Mouse (Mus musculus): ENCODE measurements around the gene Prss53. TPM values are rescaled to one million over a fixed set of nuclear protein-coding genes. Genes with fewer than 3 reads are reported as not detected.

The Prss53 gene
- polyA plus RNA-seq, 1 experiment from 2014 or later, result 2.4 TPM

GRCm38 (mm10) chr7:127926846-127927245 lies 36.1 kb upstream of the Prss53 start:
- Histone ChIP-seq H3K9ac (ENCODE audit: low read depth, low read length) (no peak overlapping the region), H3K27me3 (replicated peaks; ENCODE audit: control insufficient read depth, insufficient read depth, low read length) (no peaks in the 10 kb centered on the region), H3K4me1 (replicated peaks; ENCODE audit: control insufficient read depth, insufficient read depth, low read length) (peaks cover 12% of the 10 kb centered on the region; the same call in 1 of the 2 replicates), H3K4me3 (ENCODE audit: low read depth, low read length) (no peak overlapping the region), H3K36me3 (ENCODE audit: control insufficient read depth, insufficient read depth) (peaks cover 10% of the 10 kb centered on the region; the same call in 1 of the 2 replicates), H3K9me3 (ENCODE audit: control insufficient read depth) (no peaks in the 10 kb centered on the region), H3K4me2 (replicated peaks; ENCODE audit: low read depth) (peak overlapping the region; percentile 68), H3K27ac (ENCODE audit: low read depth, low read length) (peak overlapping the region; percentile 84)
- peak; percentile 25 for ATAC-seq
- WGBS, result 63% methylated on average over 11 of the region's 11 CpGs
- no peak for TF ChIP-seq CTCF (IDR thresholded peaks at IDR 0.05; ENCODE audit: low read depth)

- Histone ChIP-seq H3K4me1 (replicated peaks; ENCODE audit: control insufficient read depth, insufficient read depth, low read length) (peaks cover 7% of the 10 kb centered on the region; the same call in 1 of the 2 replicates), H3K27me3 (replicated peaks; ENCODE audit: control insufficient read depth, insufficient read depth, low read length) (no peaks in the 10 kb centered on the region), H3K9ac (ENCODE audit: low read depth, low read length) (0 out of 2 replicates have a peak overlapping the region, but pooled peaks have one; percentile 31), H3K27ac (ENCODE audit: low read depth, low read length) (peak overlapping the region; percentile 84), H3K9me3 (ENCODE audit: control insufficient read depth) (no peaks in the 10 kb centered on the region), H3K4me3 (ENCODE audit: low read depth, low read length) (no peak overlapping the region), H3K36me3 (ENCODE audit: control insufficient read depth, insufficient read depth) (peaks cover 10% of the 10 kb centered on the region; the same call in 1 of the 2 replicates), H3K4me2 (replicated peaks; ENCODE audit: low read depth) (no peak overlapping the region)
- no peak for ATAC-seq
- TF ChIP-seq CTCF (IDR thresholded peaks at IDR 0.05; ENCODE audit: low read depth), result no peak
- WGBS, result 57% methylated on average over 8 of the region's 8 CpGs
These were observed 35.3 kb upstream of the Prss53 start for GRCm38 (mm10) chr7:127926066-127926465.

- Histone ChIP-seq H3K27ac (ENCODE audit: low read depth, low read length) (peak overlapping the region; percentile 84), H3K9ac (ENCODE audit: low read depth, low read length) (0 out of 2 replicates have a peak overlapping the region, but pooled peaks have one; percentile 31), H3K4me1 (replicated peaks; ENCODE audit: control insufficient read depth, insufficient read depth, low read length) (0 out of 2 replicates have a peak, but pooled peaks cover 7% of the 10 kb centered on the region), H3K36me3 (ENCODE audit: control insufficient read depth, insufficient read depth) (peaks cover 12% of the 10 kb centered on the region; the same call in 1 of the 2 replicates), H3K9me3 (ENCODE audit: control insufficient read depth) (no peaks in the 10 kb centered on the region), H3K4me3 (ENCODE audit: low read depth, low read length) (no peak overlapping the region), H3K4me2 (replicated peaks; ENCODE audit: low read depth) (no peak overlapping the region), H3K27me3 (replicated peaks; ENCODE audit: control insufficient read depth, insufficient read depth, low read length) (no peaks in the 10 kb centered on the region)
- ATAC-seq, result peak; percentile 70
- TF ChIP-seq CTCF (IDR thresholded peaks at IDR 0.05; ENCODE audit: low read depth), result no peak
- WGBS, result 32% methylated on average over 5 of the region's 5 CpGs
These were observed 34.5 kb upstream of the Prss53 start for GRCm38 (mm10) chr7:127925252-127925651.

GRCm38 (mm10) chr7:127923714-127924113 lies 32.9 kb upstream of the Prss53 start:
- Histone ChIP-seq H3K27ac (ENCODE audit: low read depth, low read length) (no peak overlapping the region), H3K4me3 (ENCODE audit: low read depth, low read length) (no peak overlapping the region), H3K9ac (ENCODE audit: low read depth, low read length) (no peak overlapping the region), H3K36me3 (ENCODE audit: control insufficient read depth, insufficient read depth) (peaks cover 14% of the 10 kb centered on the region; the same call in 1 of the 2 replicates), H3K4me2 (replicated peaks; ENCODE audit: low read depth) (no peak overlapping the region), H3K9me3 (ENCODE audit: control insufficient read depth) (no peaks in the 10 kb centered on the region), H3K4me1 (replicated peaks; ENCODE audit: control insufficient read depth, insufficient read depth, low read length) (0 out of 2 replicates have a peak, but pooled peaks cover 7% of the 10 kb centered on the region), H3K27me3 (replicated peaks; ENCODE audit: control insufficient read depth, insufficient read depth, low read length) (no peaks in the 10 kb centered on the region)
- 69% methylated on average over 5 of the region's 5 CpGs for WGBS
- ATAC-seq, result no peak
- TF ChIP-seq CTCF (IDR thresholded peaks at IDR 0.05; ENCODE audit: low read depth), result no peak

- TF ChIP-seq CTCF (IDR thresholded peaks at IDR 0.05; ENCODE audit: low read depth), result no peak
- H3K36me3 ChIP-seq (ENCODE audit: control insufficient read depth, insufficient read depth), result peaks cover 14% of the 10 kb centered on the region; the same call in 1 of the 2 replicates
- peak overlapping the region; percentile 73; the same call in 1 of the 2 replicates for H3K27ac ChIP-seq (ENCODE audit: low read depth, low read length)
- 0 out of 2 replicates have a peak, but pooled peaks cover 7% of the 10 kb centered on the region for H3K4me1 ChIP-seq (replicated peaks; ENCODE audit: control insufficient read depth, insufficient read depth, low read length)
- no peak overlapping the region for H3K4me3 ChIP-seq (ENCODE audit: low read depth, low read length)
- H3K4me2 ChIP-seq (replicated peaks; ENCODE audit: low read depth), result no peak overlapping the region
- no peaks in the 10 kb centered on the region for H3K27me3 ChIP-seq (replicated peaks; ENCODE audit: control insufficient read depth, insufficient read depth, low read length)
- no peaks in the 10 kb centered on the region for H3K9me3 ChIP-seq (ENCODE audit: control insufficient read depth)
- WGBS, result 47% methylated on average over 6 of the region's 6 CpGs
- ATAC-seq, result no peak
- no peak overlapping the region for H3K9ac ChIP-seq (ENCODE audit: low read depth, low read length)
These were observed 31.9 kb upstream of the Prss53 start for GRCm38 (mm10) chr7:127922451-127923275.

- no peak overlapping the region for H3K9ac ChIP-seq (ENCODE audit: low read depth, low read length)
- 52% methylated on average over 8 of the region's 8 CpGs for WGBS
- H3K4me3 ChIP-seq (ENCODE audit: low read depth, low read length), result no peak overlapping the region
- H3K9me3 ChIP-seq (ENCODE audit: control insufficient read depth), result no peaks in the 10 kb centered on the region
- H3K4me2 ChIP-seq (replicated peaks; ENCODE audit: low read depth), result no peak overlapping the region
- H3K27ac ChIP-seq (ENCODE audit: low read depth, low read length), result no peak overlapping the region
- peak; percentile 74 for TF ChIP-seq CTCF (IDR thresholded peaks at IDR 0.05; ENCODE audit: low read depth)
- H3K27me3 ChIP-seq (replicated peaks; ENCODE audit: control insufficient read depth, insufficient read depth, low read length), result no peaks in the 10 kb centered on the region
- peaks cover 13% of the 10 kb centered on the region; the same call in 1 of the 2 replicates for H3K36me3 ChIP-seq (ENCODE audit: control insufficient read depth, insufficient read depth)
- ATAC-seq, result no peak
- H3K4me1 ChIP-seq (replicated peaks; ENCODE audit: control insufficient read depth, insufficient read depth, low read length), result 0 out of 2 replicates have a peak, but pooled peaks cover 7% of the 10 kb centered on the region
These were observed 30.7 kb upstream of the Prss53 start for GRCm38 (mm10) chr7:127921516-127921915.

All from intestine, postnatal 0 days (tissue).